Mouse (Mus musculus) lung, postnatal 14 days (tissue): ENCODE measurements around the gene Ptprn2.
A peak's percentile ranks its signal among the peaks of the same experiment; 100 is the strongest.

ENCODE experiments used
- DNase-seq: peaks from one replicate; pipeline ENCODE4 v3.0.0; 2021

Ptprn2 gene

DNA sequence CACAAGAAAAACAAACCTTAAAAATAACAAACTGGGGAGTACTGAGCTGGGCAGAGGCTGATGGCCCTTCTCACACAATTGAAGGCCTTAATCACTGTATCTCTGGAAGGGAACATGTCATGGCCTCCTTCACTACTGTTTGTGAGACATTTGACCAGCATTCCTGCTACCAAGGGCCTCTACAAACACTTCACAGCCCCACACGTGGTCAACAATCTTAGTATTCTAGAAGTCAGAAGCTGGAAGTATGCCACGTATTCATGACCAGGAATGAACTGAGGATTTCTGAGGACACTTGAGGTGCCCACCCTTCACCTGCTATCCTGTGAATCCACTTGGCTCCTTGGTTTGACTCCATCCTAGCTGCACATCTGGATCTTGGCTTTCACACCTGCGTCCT is 302.8 kb downstream of the Ptprn2 start:
- DNase-seq, result peak; percentile 36

DNA sequence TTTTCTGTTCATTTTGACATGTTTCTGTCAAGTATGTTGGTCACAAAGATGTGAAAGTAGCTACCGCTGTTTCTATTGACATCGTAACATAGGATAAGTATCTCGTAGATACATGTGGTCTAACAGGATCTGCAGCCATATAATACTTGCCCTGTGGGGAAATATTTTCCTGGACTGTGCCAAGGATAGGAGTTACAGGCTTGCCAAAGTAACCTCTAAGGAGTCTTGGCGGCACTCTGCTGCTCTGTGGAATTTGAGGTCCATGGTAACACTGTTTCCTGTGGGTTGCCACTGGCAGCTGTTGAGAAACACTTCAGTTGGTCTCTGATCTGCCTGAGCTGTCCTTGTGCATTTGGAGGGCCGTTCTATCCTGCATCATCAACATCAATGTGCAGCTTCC is 317.8 kb downstream of the Ptprn2 start:
- no peak for DNase-seq

DNA sequence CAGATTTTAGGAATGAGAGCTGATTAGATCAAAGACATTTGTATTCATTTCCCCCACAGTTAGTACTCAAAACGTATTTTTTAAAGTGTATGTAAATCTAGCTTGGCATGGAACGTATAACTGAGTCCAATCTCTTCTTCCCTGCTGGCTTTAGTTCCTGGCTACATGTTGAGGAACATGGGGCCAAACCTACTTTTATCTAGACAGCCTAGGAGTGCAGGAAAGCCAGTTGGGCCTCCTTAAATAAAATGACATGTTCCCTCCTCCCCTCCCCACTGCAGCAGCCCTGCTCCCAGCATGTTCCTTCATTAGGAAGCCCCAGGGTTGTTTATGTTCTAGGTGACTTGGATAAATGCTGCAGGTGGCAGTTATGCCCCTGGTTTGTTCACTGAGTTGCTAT is 319.2 kb downstream of the Ptprn2 start:
- no peak for DNase-seq

DNA sequence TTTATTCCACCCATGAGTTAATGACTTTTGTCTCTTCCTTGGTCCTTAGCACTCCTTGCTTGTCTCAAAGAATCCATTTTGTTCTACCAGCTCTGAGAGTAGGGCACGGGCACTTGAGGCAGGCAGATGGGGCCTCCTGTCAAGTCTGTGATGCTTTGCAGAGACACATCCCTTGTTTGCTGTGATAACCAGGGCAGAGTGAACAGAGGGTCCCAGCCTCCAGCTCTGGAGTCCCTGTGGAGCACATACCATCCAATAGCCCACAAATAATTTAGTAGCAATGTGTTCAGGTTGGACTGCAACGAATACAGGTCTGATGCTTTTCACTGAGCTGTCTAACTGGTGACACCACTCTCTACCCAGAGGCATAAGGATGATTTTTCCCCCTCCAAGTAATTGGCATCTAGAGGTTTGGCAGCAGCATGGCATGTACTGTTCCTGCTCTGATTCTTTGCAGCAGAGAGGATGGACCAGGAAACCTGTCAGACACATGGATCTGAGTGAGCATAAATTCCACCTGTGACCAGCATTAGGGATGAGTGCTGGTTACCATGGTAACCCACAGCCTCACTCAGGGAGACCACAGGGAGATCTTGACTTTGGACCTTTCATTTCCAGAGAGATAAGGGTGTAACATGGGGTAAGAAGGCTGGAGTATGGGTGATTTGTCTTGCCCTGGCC is 319.7 kb downstream of the Ptprn2 start:
- DNase-seq, result no peak

DNA sequence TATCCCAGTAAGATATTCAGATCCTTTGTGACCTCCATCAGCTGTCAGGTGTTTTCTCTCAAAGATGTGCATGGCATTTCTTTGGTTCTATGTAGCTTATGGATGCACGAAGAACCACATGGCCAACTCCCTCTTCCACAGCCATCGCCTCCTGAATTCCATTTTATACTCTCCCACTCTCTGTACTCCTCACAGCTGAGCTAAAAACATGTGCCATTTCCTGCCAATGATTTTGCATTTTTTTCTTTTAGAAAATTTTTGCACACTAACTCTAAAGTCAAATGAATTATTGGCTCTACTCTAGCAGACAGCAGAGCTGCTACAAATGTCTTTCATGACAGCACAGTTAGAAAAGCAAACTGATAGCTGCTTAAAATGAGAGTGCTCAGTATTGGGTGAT is 320.6 kb downstream of the Ptprn2 start:
- no peak for DNase-seq

DNA sequence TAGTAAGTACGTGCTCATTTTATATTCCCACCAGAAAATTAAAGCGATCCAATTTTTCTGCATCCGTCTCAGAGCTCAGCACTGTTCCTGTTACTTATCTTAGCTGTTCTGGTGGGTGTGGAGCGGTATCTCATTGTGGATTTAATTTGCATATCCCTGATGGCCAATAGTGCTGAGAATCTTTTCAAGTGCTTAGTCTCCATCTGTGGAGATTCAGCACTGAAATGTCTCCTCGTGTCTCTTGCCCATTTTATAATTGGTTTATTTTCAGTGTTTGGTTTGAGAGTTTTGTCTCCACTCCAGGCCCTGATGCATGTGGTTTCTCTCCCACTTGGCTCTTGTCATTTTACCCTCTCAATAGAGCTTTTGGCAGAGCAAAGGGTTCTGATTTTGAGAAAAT is 327.5 kb downstream of the Ptprn2 start:
- DNase-seq, result no peak

DNA sequence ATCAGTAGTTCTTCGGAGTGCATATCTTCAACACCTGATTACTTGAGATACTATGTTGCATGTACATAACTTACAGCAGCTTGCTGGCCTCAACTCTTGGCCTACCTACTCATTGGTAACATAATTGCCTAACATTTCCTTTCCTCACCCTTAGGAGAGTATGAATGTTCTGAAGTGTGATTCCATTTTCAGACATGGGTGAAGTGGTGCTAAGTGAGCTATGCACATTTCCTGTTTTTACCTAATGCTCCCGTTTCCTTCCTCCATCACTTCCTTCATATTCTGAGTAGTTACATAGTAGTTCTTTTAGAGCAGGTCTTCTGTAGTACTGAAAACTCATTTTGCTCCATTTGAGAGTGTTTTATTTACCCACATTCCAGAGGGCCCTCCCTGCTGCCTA is 334.3 kb downstream of the Ptprn2 start:
- no peak for DNase-seq

DNA sequence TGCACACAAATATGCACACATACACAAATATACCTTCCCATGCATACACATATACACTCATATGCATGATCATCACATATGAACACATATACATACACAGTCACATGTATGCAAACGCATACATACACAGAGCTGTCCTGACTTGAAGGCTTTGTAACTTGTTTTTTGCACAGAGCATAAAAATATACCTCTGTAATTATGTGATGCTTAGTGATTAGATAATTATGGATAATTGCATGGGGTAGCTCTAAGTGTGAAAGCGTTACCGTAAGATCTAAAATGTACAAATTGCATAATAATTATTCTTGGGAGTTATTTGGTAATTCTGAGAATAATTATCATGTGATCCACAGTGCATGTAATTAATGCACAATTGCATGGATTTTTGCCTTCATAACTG is 337.8 kb downstream of the Ptprn2 start:
- DNase-seq, result no peak

DNA sequence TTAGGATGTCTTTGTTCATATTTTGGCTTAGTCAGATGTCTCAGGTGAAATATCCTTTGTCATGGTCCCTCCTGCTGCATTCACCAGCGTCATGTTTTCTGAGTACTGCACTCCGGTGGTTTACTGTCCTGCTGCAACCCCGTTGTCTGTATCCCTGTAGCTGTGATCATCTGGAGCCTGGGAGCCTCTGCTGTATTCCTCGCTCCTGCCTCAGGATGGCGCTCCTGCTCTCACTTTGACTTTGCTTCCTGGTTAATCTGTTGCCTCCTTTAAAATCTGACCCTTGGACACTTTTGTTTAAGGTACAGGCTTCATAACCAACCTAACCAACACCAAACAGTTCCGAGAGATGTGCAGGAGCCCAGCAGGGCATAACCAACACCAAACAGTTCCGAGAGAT is 342.2 kb downstream of the Ptprn2 start:
- DNase-seq, result no peak

DNA sequence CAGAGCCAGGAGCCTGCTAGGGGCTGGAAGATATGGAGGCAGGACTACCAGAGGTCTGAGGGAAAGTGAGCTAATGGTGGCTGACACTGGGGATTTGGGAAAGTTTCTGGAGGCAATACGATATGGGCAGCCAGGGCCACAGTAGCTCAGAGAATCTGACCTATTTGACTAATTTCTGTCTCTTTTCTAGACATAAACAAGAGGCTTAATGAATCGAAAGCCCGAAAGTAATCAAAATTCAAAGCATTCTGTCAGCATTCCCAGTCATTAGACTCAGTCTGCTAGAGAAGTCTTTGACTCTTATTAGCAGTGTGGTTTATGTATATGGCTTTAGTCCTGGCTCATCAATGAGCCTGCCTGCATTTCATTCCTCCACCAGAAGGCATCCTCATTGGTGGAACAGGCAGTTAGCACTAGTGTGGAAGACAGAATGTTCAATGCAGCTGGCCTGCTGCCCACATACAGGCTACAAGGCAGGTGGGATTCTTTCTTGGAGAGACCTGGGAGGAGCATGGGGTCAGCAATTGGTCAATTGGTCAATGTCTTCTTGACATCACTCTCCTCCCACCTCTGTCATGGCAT is 353.2 kb downstream of the Ptprn2 start:
- DNase-seq, result no peak

DNA sequence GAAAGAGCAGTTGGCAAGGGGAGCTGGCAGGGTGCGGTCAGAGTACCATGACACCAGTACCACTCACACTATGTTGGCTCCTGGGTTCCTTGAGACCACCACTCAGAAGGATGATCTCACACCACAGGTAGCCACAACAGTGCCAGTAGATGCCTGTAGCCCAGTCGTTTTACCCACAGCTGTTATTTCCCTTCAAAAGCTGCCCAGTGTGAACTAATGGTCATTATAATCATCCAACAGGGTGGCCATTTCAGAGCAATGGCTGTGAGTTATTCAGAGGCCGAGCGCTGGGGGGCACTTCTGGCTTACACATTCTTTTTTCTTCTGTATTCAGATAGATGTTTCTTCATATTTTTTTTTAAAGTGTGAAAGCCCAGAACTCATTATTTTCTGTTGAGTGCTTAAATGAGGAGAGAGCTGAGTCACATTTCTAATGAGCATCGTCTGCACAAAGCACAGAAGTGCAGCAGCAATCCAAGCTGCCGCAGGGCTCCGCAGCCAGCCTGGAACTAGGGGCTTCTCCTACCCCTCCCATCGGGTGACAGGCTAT is 357.3 kb downstream of the Ptprn2 start:
- DNase-seq, result no peak

DNA sequence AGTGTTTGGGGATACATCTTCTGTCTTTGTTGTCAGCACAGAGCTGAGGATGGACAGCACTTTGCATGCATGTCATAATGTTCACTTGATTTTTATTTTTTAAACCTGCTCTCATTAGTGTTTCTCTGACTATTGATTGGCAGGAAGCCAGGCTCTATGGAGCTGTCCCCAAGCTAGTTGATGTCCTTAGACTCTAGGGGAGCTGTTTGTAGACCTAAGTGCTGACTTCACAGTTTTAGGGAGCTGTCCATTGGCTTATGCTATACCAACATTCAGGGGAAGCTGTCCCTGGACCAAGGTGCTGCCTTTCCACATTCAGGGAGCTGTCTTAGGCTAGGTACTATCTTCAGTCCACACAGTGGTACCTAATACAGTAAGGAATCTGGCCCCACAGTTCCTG is 360.7 kb downstream of the Ptprn2 start:
- DNase-seq, result no peak

DNA sequence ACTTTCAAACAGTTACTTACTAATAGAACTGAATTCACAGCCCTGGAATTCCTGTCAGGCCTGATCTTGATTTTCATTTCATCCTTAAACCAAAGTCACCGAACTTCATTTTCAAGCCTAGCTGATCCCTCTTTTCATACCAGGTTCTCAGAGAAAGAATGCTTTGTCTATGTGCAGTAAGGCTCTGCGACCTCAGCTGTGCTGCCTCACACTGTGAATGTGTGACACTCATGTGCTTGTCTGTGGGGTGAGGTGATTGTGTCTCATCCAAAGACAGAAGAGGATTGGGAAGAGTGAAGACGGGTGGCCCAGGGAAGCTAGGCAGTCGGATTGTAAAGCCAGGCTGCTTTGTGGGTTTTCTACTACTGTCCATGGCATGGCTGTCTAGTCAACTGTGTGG is 361.5 kb downstream of the Ptprn2 start:
- no peak for DNase-seq

DNA sequence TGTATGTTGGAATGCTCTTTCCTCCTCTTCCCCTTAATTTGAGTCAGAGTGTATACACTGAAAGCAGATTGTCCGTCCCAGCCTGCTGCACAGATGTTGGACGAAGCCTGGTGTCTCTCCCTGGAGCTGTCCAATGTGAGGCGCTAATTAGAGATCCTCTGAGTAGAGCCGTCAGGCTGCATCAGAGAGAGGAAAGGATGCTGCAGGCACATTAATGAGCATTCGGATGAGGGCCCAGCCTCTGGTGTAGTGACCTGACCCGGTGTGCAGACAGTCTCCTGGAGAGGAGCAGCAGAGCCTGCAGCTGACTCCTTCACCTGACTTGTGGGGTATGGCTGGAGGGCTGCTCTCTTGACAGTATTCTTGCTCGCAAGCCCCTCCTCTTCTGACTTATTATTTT is 370.8 kb downstream of the Ptprn2 start:
- no peak for DNase-seq

DNA sequence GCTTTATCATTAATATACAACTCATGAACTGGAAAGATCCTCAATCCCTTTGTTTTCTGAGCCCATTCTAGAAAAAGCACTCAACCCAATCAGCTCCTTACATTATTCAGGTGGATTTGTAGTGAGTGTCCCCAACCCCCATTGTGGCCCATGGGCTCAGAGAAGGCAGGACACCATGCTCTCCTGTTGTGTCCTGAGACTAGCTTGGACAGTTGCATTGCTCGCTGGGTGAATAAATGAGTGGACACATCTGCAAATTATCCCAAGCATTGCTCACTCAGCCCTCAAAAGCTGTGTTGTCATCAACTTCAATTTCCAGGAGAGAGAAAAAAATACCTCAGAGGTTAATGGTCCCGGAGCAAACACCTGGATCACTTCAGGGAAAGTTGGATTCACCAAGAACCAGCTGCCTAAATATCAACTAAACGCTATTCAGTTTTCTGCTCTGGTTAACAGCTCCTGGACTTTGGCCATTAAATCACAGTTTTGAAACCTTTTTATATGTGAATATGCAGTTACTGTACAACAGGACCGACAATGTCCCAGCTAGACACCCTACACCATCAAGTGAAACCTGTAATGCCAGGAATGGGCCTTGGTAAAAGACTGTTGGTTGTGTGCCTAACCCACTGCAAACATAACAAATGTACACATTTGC is 376.0 kb downstream of the Ptprn2 start:
- DNase-seq, result no peak

DNA sequence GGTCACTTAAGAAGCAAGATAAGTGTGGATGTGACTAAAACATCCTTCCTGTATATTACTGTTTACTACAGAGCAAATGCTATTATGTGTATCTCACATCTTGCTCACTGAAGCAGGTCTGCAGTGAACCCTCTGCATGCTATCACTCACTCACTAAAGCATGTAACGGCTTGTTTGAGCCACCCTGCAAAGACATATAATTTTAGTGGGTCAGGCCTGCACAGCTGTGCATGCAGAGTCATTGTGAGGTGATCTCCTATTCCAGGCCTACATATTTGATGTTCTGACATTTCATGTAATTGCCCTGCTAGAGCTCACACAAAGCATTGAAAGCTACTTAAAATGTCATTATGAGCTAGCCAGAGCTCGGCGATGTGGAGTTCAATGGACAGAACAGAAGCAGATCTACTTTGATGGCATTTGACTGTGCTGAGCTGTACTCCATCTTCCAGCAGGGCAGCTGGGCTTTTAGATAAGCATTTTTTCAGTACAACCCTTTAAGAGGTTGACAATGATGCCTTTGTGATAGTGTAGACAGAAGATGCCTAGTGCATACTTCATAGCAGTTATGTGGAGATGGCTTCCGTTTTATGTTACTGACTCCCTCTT is 377.9 kb downstream of the Ptprn2 start:
- DNase-seq, result no peak

DNA sequence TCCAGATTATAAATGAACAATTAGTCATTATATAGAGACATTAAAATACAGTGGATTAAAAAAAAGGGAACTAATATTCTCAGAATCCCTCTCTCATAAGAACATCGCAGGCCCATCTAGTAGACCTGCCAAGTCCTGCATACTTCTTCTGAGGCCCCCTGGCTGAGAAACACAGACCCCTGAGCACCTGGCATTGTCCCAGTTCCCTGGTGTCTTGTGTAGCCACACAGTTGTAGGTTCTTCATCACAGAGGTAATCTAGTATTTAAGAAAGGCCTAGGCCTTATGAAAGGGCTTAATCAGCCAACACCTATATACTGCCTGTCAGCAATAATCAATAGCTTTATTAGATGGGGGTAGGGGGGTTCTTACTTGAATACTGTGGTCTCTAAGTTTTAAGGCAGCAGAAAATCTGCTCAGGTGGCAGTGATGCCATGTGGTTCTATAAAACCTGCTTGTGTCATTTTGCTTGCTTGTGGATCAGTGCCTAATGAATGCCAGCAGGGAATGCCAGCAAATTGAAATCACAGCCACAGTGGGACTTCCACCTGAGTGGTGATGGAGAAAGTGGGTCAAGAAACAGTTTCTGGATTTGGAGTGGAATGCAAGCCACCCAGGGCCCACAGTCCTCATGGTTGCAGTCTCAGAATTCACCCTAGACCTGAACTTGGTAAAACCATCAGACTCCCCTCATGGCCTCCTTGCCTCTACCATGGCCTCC is 388.5 kb downstream of the Ptprn2 start:
- DNase-seq, result no peak

DNA sequence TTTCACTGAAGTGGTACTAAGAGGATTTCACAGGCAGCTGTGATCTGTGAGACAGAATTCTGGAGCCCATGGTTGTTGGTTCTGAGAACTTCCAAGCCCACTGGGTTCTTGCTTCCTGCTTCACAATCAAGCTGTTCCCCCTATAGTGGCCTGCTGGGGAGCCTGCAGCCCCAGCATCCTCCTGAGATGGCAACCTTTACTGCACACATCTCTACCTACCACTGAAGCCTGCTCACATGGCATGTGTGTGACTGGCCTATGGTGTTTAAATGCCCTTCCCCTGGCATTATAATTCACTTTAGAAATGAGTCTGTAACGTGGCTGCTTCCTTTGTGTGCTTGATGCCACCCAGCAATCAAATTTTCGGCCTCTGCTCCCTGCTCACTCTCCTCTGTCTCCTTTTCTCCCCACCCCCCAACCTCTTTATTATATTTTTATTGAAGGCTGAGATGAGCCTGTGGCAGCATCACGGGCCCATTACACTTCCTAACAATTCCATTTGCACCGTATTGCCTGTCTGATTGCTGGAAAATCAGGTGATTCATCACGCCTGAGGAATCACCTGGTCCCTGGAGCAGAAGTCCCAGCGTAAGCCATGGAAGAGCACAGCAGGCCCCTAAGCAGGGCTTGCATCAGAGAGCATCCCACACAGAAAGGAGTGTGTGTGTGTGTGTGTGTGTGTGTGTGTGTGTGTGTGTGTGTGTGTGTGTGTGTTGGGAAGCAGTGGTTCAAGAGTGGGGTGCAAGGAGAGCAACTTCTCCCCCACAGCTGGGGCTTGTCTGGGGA is 402.2 kb downstream of the Ptprn2 start:
- no peak for DNase-seq

DNA sequence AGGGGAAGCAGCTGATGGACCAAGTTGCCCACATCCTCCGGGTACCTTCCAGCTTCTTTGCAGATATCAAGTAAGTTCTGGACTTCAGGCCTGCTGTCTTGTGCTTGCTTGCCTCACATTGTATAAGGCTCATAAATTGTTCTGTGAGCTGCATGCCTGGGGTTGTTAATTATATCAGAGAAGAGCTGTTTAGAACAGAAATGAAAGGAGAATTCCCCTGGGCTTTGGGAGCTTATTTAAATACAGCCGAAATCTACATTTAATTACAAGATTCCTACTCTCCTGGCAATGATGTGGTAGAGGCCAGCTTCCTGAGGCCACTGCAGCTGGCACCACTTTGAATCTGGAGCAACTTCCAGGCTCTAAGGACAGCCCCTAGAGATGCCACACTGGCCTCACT is 403.3 kb downstream of the Ptprn2 start:
- DNase-seq, result no peak

DNA sequence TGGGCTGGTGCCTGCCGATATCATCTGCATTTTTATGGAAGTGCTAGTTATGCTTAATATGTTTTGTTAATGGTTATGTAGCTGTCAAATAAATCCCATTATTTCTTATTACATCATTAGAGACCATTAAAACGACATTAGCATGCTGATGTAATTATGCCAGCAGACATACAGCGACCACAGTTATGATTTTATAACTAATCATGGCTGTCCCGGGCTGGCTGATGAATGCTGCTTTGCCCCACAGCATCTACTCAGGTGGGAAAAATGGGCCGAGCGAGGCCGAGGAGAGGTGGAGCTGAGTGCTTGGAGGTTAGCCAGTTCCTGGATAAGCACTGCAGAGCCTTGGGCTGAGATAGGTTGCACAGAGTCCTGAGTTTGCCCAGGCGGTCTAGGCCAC is 407.1 kb downstream of the Ptprn2 start:
- DNase-seq, result no peak

DNA sequence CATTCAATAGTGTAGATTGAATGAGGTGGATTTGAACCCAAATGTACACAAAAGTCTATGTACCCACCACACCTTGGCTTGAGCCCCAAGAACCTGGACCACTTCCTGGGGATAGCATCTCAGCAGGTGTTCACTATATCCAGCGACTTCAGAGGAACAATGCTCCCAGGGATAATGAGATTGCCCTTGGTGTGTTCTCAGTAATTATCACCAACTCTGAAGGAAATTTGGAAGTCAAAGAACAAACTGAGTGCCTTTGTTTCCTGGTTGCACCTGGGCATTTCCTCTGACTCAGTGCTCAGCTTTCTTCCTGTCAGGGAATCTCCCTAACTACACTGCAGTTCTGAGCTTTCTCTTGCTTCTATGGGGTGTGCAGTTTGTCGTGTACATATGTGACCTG is 411.1 kb downstream of the Ptprn2 start:
- no peak for DNase-seq

DNA sequence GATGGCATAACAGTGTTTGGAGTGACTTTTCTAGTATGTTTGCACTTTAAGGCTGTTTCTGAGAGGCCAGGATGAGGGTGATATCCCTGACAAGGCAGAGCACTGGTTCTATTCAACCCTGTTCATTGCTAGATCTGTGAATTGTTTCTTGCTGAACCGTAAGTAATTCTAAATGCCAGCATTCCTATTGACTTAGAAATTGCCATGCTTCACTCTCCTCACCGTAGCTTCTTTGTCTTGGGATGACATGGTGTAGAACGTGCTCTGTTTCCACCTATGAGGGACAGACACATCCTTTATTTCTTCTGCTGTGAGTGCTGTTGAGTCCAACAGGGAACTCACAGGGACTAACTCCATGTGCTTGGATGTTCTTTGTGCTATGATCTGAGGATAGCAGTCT is 416.3 kb downstream of the Ptprn2 start:
- no peak for DNase-seq

DNA sequence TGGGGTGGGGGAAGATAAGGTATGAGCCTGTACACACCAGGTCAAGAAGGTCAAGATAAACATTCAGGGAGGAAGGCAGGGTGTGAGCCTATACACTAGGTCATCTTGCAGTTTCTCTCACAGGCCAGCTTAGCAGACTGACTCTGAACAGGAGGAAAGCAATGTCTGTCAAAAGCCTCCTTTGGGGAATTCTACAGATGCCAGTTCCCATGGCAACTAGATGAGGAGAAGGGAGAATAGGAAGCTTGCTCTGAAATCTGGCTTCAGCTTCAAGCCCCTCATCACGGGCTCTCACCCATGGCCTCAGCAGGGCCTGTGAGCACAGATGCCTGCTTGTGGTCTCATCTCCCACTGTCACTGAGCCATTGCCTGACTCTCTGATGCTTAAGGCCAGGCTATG is 421.9 kb downstream of the Ptprn2 start:
- DNase-seq, result no peak
